Mouse (Mus musculus) kidney, adult 2 months (tissue): ENCODE data around the gene Irgm2. TPM values are rescaled to one million over a fixed set of nuclear protein-coding genes. Genes with fewer than 3 reads are reported as not detected.

Source experiments
- DNase-seq: peaks from one replicate; pipeline ENCODE4 v3.0.0; 2021
- H3K27ac ChIP-seq: fragments of 200-500 bp; 2 replicates; pipeline ENCODE4 v1.5.1; 2012; ENCODE audit warnings: low read depth, low read length, control low read depth, inconsistent platforms; ENCODE audit not compliant: insufficient read depth
- H3K27me3 ChIP-seq: fragments of 200-500 bp; replicated peaks from 2 replicates; pipeline ENCODE4 v1.6.1; 2012; ENCODE audit warnings: mild to moderate bottlenecking, moderate library complexity, low read length, inconsistent platforms; ENCODE audit not compliant: control insufficient read depth, insufficient read depth
- H3K36me3 ChIP-seq: fragments of 200-500 bp; 2 replicates; pipeline ENCODE4 v1.6.1; 2012; ENCODE audit warnings: mild to moderate bottlenecking, moderate library complexity, low read length, inconsistent platforms; ENCODE audit not compliant: control insufficient read depth, insufficient read depth
- H3K4me1 ChIP-seq: fragments of 200-500 bp; 2 replicates; pipeline ENCODE4 v1.6.1; 2011; ENCODE audit warnings: low read length; ENCODE audit not compliant: control insufficient read depth, insufficient read depth
- H3K4me3 ChIP-seq: fragments of 200-500 bp; 2 replicates; pipeline ENCODE4 v1.5.1; 2011; ENCODE audit warnings: mild to moderate bottlenecking, low read depth, low read length, control low read depth; ENCODE audit not compliant: insufficient read depth
- CTCF ChIP-seq: fragments of 200-500 bp; conservative IDR thresholded peaks from 2 replicates; pipeline ENCODE4 v1.5.1; 2011; ENCODE audit warnings: low read depth, mild to moderate bottlenecking, control low read depth, low read length, moderate library complexity, mixed read lengths; ENCODE audit not compliant: insufficient read depth, insufficient read length
- POLR2A ChIP-seq: fragments of 200-500 bp; IDR thresholded peaks from one replicate; pipeline ENCODE4 v1.6.1; 2011; ENCODE audit warnings: low read depth, low read length, control low read depth
- WGBS: fragments of 180-500 bp; shearing (Covaris S2); methylation state at CpG from one replicate; pipeline ENCODE4 v1.1.7; 2018; 5-methylcytosine and 5-hydroxymethylcytosine counted together
- polyA plus RNA-seq: library from polyadenylated mRNA; depleted of rRNA; stranded (reverse); fragments of >200 nt; gene quantifications from 2 replicates; pipeline ENCODE4 v1.2.3, GENCODE M21; 2012; rRNA removed

Irgm2 gene
- polyA plus RNA-seq, 1 experiment: 18.9 TPM

GRCm38 (mm10) chr11:58261826-58262225 is 62.4 kb downstream of the Irgm2 start:
- no peak for TF ChIP-seq POLR2A
- TF ChIP-seq CTCF: no peak
- H3K27me3 ChIP-seq: no peaks in the 10 kb centered on the region
- no peak overlapping the region for H3K4me3 ChIP-seq
- 88% methylated on average over 4 of the region's 4 CpGs for WGBS
- H3K36me3 ChIP-seq: no peaks in the 10 kb centered on the region
- H3K27ac ChIP-seq: no peak overlapping the region
- DNase-seq: no peak
- no peaks in the 10 kb centered on the region for H3K4me1 ChIP-seq

- no peaks in the 10 kb centered on the region for H3K27me3 ChIP-seq
- DNase-seq: no peak
- whole genome bisulfite sequencing: 94% methylated on average over 3 of the region's 3 CpGs
- no peaks in the 10 kb centered on the region for H3K4me1 ChIP-seq
- no peak overlapping the region for H3K27ac ChIP-seq
- TF ChIP-seq POLR2A: no peak
- TF ChIP-seq CTCF: no peak
- no peak overlapping the region for H3K4me3 ChIP-seq
- no peaks in the 10 kb centered on the region for H3K36me3 ChIP-seq
These were observed 62.9 kb downstream of the Irgm2 start for GRCm38 (mm10) chr11:58262336-58262735.

- Histone ChIP-seq H3K36me3 (no peaks in the 10 kb centered on the region), H3K27me3 (no peaks in the 10 kb centered on the region), H3K4me3 (no peak overlapping the region), H3K27ac (no peak overlapping the region), H3K4me1 (no peaks in the 10 kb centered on the region)
- DNase-seq: no peak
- TF ChIP-seq POLR2A (no peak), CTCF (no peak)
- WGBS: 80% methylated on average over 2 of the region's 2 CpGs
These were observed 64.1 kb downstream of the Irgm2 start for GRCm38 (mm10) chr11:58263516-58263915.

GRCm38 (mm10) chr11:58264546-58264945 is 65.1 kb downstream of the Irgm2 start:
- no peaks in the 10 kb centered on the region for H3K36me3 ChIP-seq
- DNase-seq: no peak
- no peaks in the 10 kb centered on the region for H3K4me1 ChIP-seq
- TF ChIP-seq POLR2A: no peak
- TF ChIP-seq CTCF: no peak
- H3K27me3 ChIP-seq: no peaks in the 10 kb centered on the region
- WGBS: 64% methylated on average over 9 of the region's 9 CpGs
- no peak overlapping the region for H3K4me3 ChIP-seq
- H3K27ac ChIP-seq: no peak overlapping the region

GRCm38 (mm10) chr11:58268285-58268684 is 68.9 kb downstream of the Irgm2 start:
- Histone ChIP-seq H3K27me3 (no peaks in the 10 kb centered on the region), H3K4me3 (no peak overlapping the region), H3K4me1 (no peaks in the 10 kb centered on the region), H3K36me3 (no peaks in the 10 kb centered on the region), H3K27ac (no peak overlapping the region)
- DNase-seq: no peak
- WGBS: 95% methylated on average over 3 of the region's 3 CpGs
- TF ChIP-seq POLR2A: no peak
- no peak for TF ChIP-seq CTCF

Other genes with a start within 250 kb of the Irgm2 start
- 35.3 and 36.8 TPM in 2 replicates for gene Larp1, start 190.6 kb upstream of the Irgm2 start, polyA plus RNA-seq
- 0.16 TPM in 2 replicates for gene Gm12248, start 106.5 kb upstream of the Irgm2 start, polyA plus RNA-seq
- 43.8 and 47.2 TPM in 2 replicates for gene Cnot8, start 95.5 kb upstream of the Irgm2 start, polyA plus RNA-seq
- gene Gemin5, start 31.1 kb upstream of the Irgm2 start, polyA plus RNA-seq: 5.3 and 6.3 TPM in 2 replicates
- 52.1 and 78.2 TPM in 2 replicates for gene Mrpl22, start 28.0 kb upstream of the Irgm2 start, polyA plus RNA-seq
- gene Igtp, start 62 bp upstream of the Irgm2 start, polyA plus RNA-seq: 15.9 and 18.6 TPM in 2 replicates
- gene 4930438A08Rik, start 75.2 kb downstream of the Irgm2 start, polyA plus RNA-seq: not detected in 2 replicates
- 14.8 and 20.8 TPM in 2 replicates for gene Zfp692, start 107.5 kb downstream of the Irgm2 start, polyA plus RNA-seq
- 30.8 and 38.3 TPM in 2 replicates for gene Zfp672, start 130.7 kb downstream of the Irgm2 start, polyA plus RNA-seq
- 29.7 and 32.8 TPM in 2 replicates for gene Sh3bp5l, start 131.1 kb downstream of the Irgm2 start, polyA plus RNA-seq
- 0.22 and 0.31 TPM in 2 replicates for gene Lypd8, start 179.4 kb downstream of the Irgm2 start, polyA plus RNA-seq
- gene 1810065E05Rik, start 221.5 kb downstream of the Irgm2 start, polyA plus RNA-seq: not detected in 2 replicates
- not detected in 2 replicates for gene Gm12253, start 232.9 kb downstream of the Irgm2 start, polyA plus RNA-seq